In the genomic region with DNA sequence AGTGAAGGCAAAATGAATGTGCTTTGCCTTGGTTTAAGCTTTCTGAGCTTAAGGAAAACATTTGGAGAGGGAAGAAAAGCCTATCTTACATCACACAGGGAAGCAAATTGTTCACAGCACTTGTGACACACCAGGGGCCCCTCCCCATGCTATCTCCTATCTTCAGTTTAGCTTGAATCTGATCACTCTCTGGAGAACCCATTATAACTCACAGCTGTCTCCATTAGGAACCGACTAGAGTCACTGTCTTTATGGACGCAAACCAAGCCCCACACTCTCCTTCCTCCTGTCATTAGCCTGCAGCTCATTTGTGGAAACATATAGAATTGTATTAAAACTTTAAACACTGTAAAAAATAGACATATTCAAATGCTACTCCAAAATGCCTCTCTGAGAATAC, we compare ENCODE assay signal across 32 mouse cellular contexts.
"Had no signal": no experiment of that assay in that cellular context is flagged by ENCODE, and none has a peak within 500 bp of the region (broad histone marks: within the 10 kb centered on the region; RNA-seq: fewer than 3 reads in every experiment).

No protein-coding gene starts in this region.

- H3K27me3 ChIP-seq: limb, embryonic 12.5 days; limb, embryonic 15.5 days; lung, embryonic 15.5 days; midbrain, embryonic 12.5 days; midbrain, embryonic 13.5 days; midbrain, embryonic 15.5 days had no signal

- H3K4me3 ChIP-seq: left cerebral cortex, adult 2 months; limb, embryonic 10.5 days; limb, embryonic 12.5 days; limb, embryonic 13.5 days; limb, embryonic 15.5 days; liver, embryonic 12.5 days; liver, embryonic 13.5 days; liver, embryonic 15.5 days; lung, embryonic 15.5 days; megakaryocyte, embryonic 14.5 days; midbrain, embryonic 10.5 days; midbrain, embryonic 12.5 days; midbrain, embryonic 13.5 days; midbrain, embryonic 15.5 days; myocyte had no signal

- DNase-seq: left cerebral cortex, postnatal 4 days; liver; liver, embryonic 13.5 days; liver, postnatal 0 days; lung, adult 18-20 months; lung, adult 2 months; lung, embryonic 14.5 days; lung, postnatal 10 days; lung, postnatal 14 days; lung, postnatal 36 days; lung, postnatal 4 days; midbrain, embryonic 14.5 days had no signal

- H3K27ac ChIP-seq: left cerebral cortex, adult 2 months; limb, embryonic 10.5 days; limb, embryonic 12.5 days; limb, embryonic 13.5 days; limb, embryonic 15.5 days; liver, embryonic 12.5 days; liver, embryonic 13.5 days; liver, embryonic 14.5 days; liver, embryonic 15.5 days; lung, embryonic 15.5 days; macrophage; midbrain, embryonic 10.5 days; midbrain, embryonic 12.5 days; midbrain, embryonic 13.5 days; midbrain, embryonic 15.5 days had no signal

- H3K36me3 ChIP-seq: limb, embryonic 10.5 days; limb, embryonic 12.5 days; limb, embryonic 13.5 days; limb, embryonic 15.5 days; liver, embryonic 12.5 days; liver, embryonic 13.5 days; liver, embryonic 15.5 days; lung, embryonic 15.5 days; midbrain, embryonic 10.5 days; midbrain, embryonic 12.5 days; midbrain, embryonic 13.5 days; midbrain, embryonic 15.5 days had no signal

- ATAC-seq: liver, embryonic 12.5 days; liver, postnatal 0 days; lung, postnatal 0 days; midbrain, embryonic 13.5 days; midbrain, embryonic 15.5 days; midbrain, embryonic 16.5 days had no signal

- H3K9ac ChIP-seq: limb, embryonic 12.5 days; limb, embryonic 13.5 days; limb, embryonic 15.5 days; liver, embryonic 12.5 days; liver, embryonic 13.5 days; liver, embryonic 14.5 days; liver, embryonic 15.5 days; liver, postnatal 0 days; lung, embryonic 14.5 days; lung, embryonic 15.5 days; midbrain, embryonic 12.5 days; midbrain, embryonic 13.5 days; midbrain, embryonic 15.5 days had no signal

- H3K4me2 ChIP-seq: limb, embryonic 12.5 days; limb, embryonic 13.5 days; limb, embryonic 15.5 days; liver, embryonic 11.5 days; liver, embryonic 12.5 days; liver, embryonic 13.5 days; liver, embryonic 15.5 days; lung, embryonic 14.5 days; lung, embryonic 15.5 days; midbrain, embryonic 11.5 days; midbrain, embryonic 12.5 days; midbrain, embryonic 13.5 days; midbrain, embryonic 15.5 days had no signal

- H3K9me3 ChIP-seq: limb, embryonic 10.5 days; limb, embryonic 12.5 days; limb, embryonic 13.5 days; limb, embryonic 15.5 days; liver, embryonic 12.5 days; liver, embryonic 13.5 days; liver, embryonic 15.5 days; lung, embryonic 15.5 days; midbrain, embryonic 10.5 days; midbrain, embryonic 12.5 days; midbrain, embryonic 13.5 days; midbrain, embryonic 15.5 days had no signal

- H3K4me1 ChIP-seq: limb, embryonic 10.5 days; limb, embryonic 12.5 days; limb, embryonic 13.5 days; limb, embryonic 15.5 days; liver, embryonic 12.5 days; liver, embryonic 13.5 days; liver, embryonic 15.5 days; lung, embryonic 15.5 days; midbrain, embryonic 10.5 days; midbrain, embryonic 12.5 days; midbrain, embryonic 13.5 days; midbrain, embryonic 15.5 days had no signal
